Mouse (Mus musculus) T-helper 17 cell (primary cell): ENCODE measurements at regions not wholly inside any gene's neighbourhood (a gene's known extent, or its start where the extent isn't known, plus 50 kb on each side); places are given as distances from the start of the nearest gene placed in this dataset.
"Not testable (repeated sequence)": the region's sequence is repeated elsewhere in the genome, so short reads cannot be mapped to it uniquely, and the experiment has no call there.

Experiments used
- in situ Hi-C, 2 experiments: fragments of 300-600 bp; cut with MboI, MseI; formaldehyde crosslinking; loops; 1 replicate in 1 of 2; 2 replicates in 1 of 2; pipeline ENCODE4 v1.15.1; 2025; ENCODE audit warnings: high pct_unique_total_duplicates in 2 of 2

DNA sequence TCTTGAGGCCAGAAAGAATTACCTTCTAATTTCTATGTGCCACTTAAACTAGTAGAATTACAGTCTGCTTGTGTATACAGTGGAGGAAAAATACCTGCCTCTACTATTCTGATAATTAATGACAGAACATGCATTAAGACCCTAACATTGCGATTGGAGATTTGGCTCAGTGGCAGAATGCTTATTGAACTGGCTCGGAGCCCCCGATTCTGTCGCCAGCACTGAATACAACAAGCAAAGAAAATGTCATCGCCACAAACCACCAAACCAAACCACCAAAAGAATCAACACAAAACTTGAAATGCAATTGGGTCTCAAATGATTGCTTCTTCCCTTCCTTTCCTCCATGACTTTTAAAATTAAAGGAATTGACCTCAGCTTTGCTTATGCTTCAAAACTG is 122.9 kb upstream of the Emcn start:
- in situ Hi-C loops, result no loop called here

GRCm38 (mm10) chr3:137226151-137226550 is 114.7 kb upstream of the Emcn start:
- in situ Hi-C loops, result no loop called here

GRCm38 (mm10) chr3:137227122-137227838 is 113.6 kb upstream of the Emcn start:
- in situ Hi-C loops, result no loop called here

GRCm38 (mm10) chr3:137228416-137228815 is 112.5 kb upstream of the Emcn start:
- in situ Hi-C loops, result no loop called here

DNA sequence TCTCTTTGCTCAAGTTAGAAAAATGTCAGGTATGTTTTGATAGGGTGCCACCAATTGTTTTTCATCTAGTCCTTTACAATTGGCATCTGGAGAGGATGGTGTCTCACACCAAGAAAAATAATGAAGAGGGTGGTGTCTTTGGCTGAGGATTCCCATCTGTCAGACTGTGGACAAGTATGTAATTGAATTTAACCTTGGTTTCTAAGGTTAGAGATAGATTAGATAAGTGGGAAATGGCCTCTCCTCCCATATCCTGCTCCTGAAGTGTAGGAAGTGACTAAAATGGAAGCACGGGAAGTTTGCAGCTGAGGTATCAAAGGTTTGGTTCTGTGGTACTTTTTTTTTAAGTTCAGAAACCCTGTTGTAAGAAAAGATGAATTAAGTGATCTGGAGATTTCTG is 98.0 kb upstream of the Emcn start:
- in situ Hi-C loops, result no loop called here

DNA sequence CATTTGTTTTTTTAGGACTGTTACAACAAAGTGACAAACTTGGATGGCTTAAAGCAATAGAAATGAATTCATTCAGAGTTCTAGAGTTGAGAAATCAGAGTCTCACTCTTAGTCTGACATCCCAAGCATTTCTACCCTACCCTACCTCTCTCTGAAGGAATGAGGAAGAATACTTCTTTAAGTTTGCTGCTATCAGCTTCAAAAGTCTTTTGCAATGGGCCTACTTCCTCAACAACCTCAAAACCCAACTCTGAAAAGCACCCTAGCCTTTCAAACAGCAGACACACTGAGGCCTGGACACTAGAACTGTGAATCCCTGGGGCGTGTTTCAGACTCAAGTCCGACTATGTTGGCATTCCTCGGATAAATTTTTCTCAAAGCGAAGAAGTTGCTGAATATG is 77.0 kb upstream of the Emcn start:
- in situ Hi-C loops, result no loop called here

GRCm38 (mm10) chr3:137267752-137268151 is 73.1 kb upstream of the Emcn start:
- in situ Hi-C loops, result no loop called here

DNA sequence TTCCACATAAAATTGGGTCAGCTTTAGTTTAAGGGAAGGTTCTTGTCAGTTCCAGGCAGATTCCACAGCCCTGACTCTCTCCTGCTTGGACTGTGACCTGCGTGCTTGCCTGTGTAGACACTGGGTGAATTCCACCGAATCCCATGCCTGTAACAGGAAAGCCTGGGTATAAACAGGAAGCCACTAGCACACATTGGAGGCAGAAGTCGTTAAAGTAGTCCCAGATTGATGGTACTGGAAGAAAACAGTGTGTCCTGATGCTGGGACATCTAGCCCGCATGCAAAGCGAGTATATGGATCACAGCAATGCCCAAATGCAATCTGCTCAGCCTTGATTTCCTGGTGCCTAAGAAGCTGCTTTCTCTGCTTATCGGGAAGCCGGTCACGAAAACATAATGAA is 65.4 kb upstream of the Emcn start:
- in situ Hi-C loops, result no loop called here

DNA sequence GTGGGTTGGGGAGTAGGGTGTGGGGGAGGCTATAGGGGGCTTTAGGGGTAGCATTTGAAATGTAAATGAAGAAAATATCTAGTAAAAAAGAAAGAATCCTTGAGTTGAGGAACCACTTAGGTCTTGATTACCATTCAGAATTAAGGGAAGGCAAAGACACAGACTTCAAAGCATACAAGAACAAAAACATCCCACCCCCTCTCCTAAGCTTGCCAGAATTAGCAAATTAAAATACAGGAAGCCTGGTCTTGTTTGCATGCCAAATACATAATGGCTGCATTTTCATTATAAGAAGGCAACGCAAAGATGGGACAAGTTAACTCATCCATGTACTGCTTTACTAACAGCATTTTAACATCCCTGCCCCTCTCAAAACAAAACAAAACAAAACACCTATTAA is 61.6 kb upstream of the Emcn start:
- in situ Hi-C loops, result no loop called here

GRCm38 (mm10) chr3:137281052-137281451 is 59.8 kb upstream of the Emcn start:
- in situ Hi-C loops, result no loop called here

GRCm38 (mm10) chr3:137287558-137287957 is 53.3 kb upstream of the Emcn start:
- in situ Hi-C loops, result not testable (repeated sequence)

GRCm38 (mm10) chr3:137288301-137288942 is 52.4 kb upstream of the Emcn start:
- in situ Hi-C loops, result no loop called here

- in situ Hi-C loops, result no loop called here
Observed at GRCm38 (mm10) chr3:137288943-137289682, 51.8 kb upstream of the Emcn start.

DNA sequence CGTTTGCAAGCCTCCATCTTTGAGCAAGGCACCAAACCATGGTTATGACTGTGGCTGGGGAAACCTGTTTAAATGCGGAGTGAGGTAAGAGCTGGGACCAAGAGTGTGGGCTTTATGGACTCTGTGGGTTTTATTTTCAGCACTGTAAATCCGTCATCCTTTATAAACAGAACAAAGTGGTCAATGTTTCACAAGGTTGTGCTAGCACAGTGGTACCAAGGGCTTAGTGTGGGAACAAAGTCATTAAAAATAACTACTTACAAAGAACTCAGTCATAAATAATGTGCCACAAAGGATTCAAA is 51.2 kb upstream of the Emcn start:
- in situ Hi-C loops, result no loop called here
